Mouse (Mus musculus) liver, embryonic 11.5 days (tissue): Measurements from ENCODE around the gene Pfdn6. TPM values are rescaled to one million over a fixed set of nuclear protein-coding genes. Genes with fewer than 3 reads are reported as not detected.
A peak's percentile ranks its signal among the peaks of the same experiment; 100 is the strongest.
"Not testable (repeated sequence)": the region's sequence is repeated elsewhere in the genome, so short reads cannot be mapped to it uniquely, and the experiment has no call there.

ENCODE experiments used
- ATAC-seq: fragments of 200-750 bp; cut with Nextera tagmentation; replicated peaks from 2 replicates; pipeline ENCODE4 v1.8.0; 2017; ENCODE audit warnings: moderate number of reproducible peaks, mild to moderate bottlenecking, moderate TSS enrichment, moderate library complexity; ENCODE audit not compliant: low FRiP score
- DNase-seq: peaks from one replicate; pipeline ENCODE4 v3.0.0-alpha.2; 2017; ENCODE audit warnings: low spot score
- H3K27ac ChIP-seq: fragments of 300-500 bp; sonication (generic); 2 replicates; pipeline ENCODE4 v1.5.1; 2014; ENCODE audit warnings: mild to moderate bottlenecking, low read depth, low read length, control low read depth
- H3K27me3 ChIP-seq: fragments of 300-500 bp; sonication (generic); replicated peaks from 2 replicates; pipeline ENCODE4 v1.6.1; 2014; ENCODE audit warnings: low read length, mixed read lengths; ENCODE audit not compliant: control insufficient read depth, insufficient read depth
- H3K36me3 ChIP-seq: fragments of 300-500 bp; sonication (generic); 2 replicates; pipeline ENCODE4 v1.6.1; 2014; ENCODE audit warnings: mild to moderate bottlenecking, low read length, moderate library complexity, mixed read lengths; ENCODE audit not compliant: control insufficient read depth, insufficient read depth
- H3K4me1 ChIP-seq: fragments of 300-500 bp; sonication (generic); replicated peaks from 2 replicates; pipeline ENCODE4 v1.6.1; 2014; ENCODE audit warnings: low read length, mixed read lengths; ENCODE audit not compliant: control insufficient read depth, insufficient read depth
- H3K4me2 ChIP-seq: fragments of 300-500 bp; sonication (generic); 2 replicates; pipeline ENCODE4 v1.6.1; 2014; ENCODE audit warnings: mild to moderate bottlenecking, control low read depth, moderate library complexity
- H3K4me3 ChIP-seq: fragments of 300-500 bp; sonication (generic); 2 replicates; pipeline ENCODE4 v1.5.1; 2014; ENCODE audit warnings: low read depth, low read length, control low read depth
- H3K9ac ChIP-seq: fragments of 300-500 bp; sonication (generic); 2 replicates; pipeline ENCODE4 v1.6.1; 2014; ENCODE audit warnings: low read depth, low read length, control low read depth
- H3K9me3 ChIP-seq: fragments of 300-500 bp; sonication (generic); 2 replicates; pipeline ENCODE4 v1.6.1; 2016; ENCODE audit warnings: low read length, inconsistent platforms, mixed read lengths; ENCODE audit not compliant: control insufficient read depth
- WGBS: fragments of 180-500 bp; shearing (Covaris S2); extraction: QIAGEN DNeasy Blood & Tissue Kit; methylation state at CpG from one replicate; pipeline ENCODE4 v1.1.7; 2014; 5-methylcytosine and 5-hydroxymethylcytosine counted together
- polyA plus RNA-seq: library from polyadenylated mRNA; unstranded; fragments of >200 nt; fragmentation: Nextera tagmentation; extraction: Ambion mirVana; gene quantifications from 2 replicates; pipeline ENCODE4 v1.2.1, GENCODE M21; 2014

The Pfdn6 gene
- 266 and 286 TPM in 2 replicates for polyA plus RNA-seq

- H3K27ac ChIP-seq: no peak within 1 kb of the TSS
- H3K9me3 ChIP-seq: no peaks in the 10 kb centered on the region
- H3K36me3 ChIP-seq: peaks cover 37% of the 10 kb centered on the region
- peak within 1 kb of the TSS; percentile 92 for H3K4me2 ChIP-seq
- no peaks in the 10 kb centered on the region for H3K27me3 ChIP-seq
- H3K4me3 ChIP-seq: peak within 1 kb of the TSS; percentile 91
- ATAC-seq: peak; percentile 88
- H3K4me1 ChIP-seq: peaks cover 19% of the 10 kb centered on the region
- peak within 1 kb of the TSS; percentile 83 for H3K9ac ChIP-seq
- DNase-seq: peak; percentile 84
- WGBS: under 1% methylated on average over 36 of the region's 36 CpGs
These were observed at the start of gene Pfdn6, which contains the start of gene Wdr46 for GRCm38 (mm10) chr17:33940206-33940805. Gene Pfdn6 (minus strand): TSS chr17:33940343. Gene Wdr46 (plus strand): TSS chr17:33940660.

- not testable (repeated sequence) for H3K27ac ChIP-seq, H3K9me3 ChIP-seq, DNase-seq, H3K9ac ChIP-seq, ATAC-seq, H3K36me3 ChIP-seq, H3K4me3 ChIP-seq
- WGBS: 4% methylated on average over 8 of the region's 8 CpGs
- Histone ChIP-seq H3K4me1 (peaks cover 21% of the 10 kb centered on the region), H3K4me2 (peak overlapping the region; percentile 74), H3K27me3 (peaks cover 18% of the 10 kb centered on the region)
These were observed 42.0 kb upstream of the Pfdn6 start for GRCm38 (mm10) chr17:33982136-33982535.

- not testable (repeated sequence) for H3K9me3 ChIP-seq, H3K36me3 ChIP-seq
- DNase-seq (peak; percentile 85), ATAC-seq (peak; percentile 81)
- peaks cover 18% of the 10 kb centered on the region for H3K27me3 ChIP-seq
- H3K27ac ChIP-seq: peak overlapping the region; percentile 68; the same call in 1 of the 2 replicates
- WGBS: 1% methylated on average over 27 of the region's 27 CpGs
- peak overlapping the region; percentile 74 for H3K4me2 ChIP-seq
- peak overlapping the region; percentile 57 for H3K4me3 ChIP-seq
- peak overlapping the region; percentile 61; the same call in 1 of the 2 replicates for H3K9ac ChIP-seq
- H3K4me1 ChIP-seq: peaks cover 21% of the 10 kb centered on the region
These were observed 41.2 kb upstream of the Pfdn6 start for GRCm38 (mm10) chr17:33981192-33981909.

GRCm38 (mm10) chr17:33980181-33981035, 40.3 kb upstream of the Pfdn6 start:
- no peak for DNase-seq
- Histone ChIP-seq H3K27me3 (peaks cover 18% of the 10 kb centered on the region), H3K27ac (no peak overlapping the region; the same call in none of the 2 replicates), H3K36me3 (no peaks in the 10 kb centered on the region), H3K9ac (no peak overlapping the region; the same call in 1 of the 2 replicates), H3K4me2 (no peak overlapping the region; the same call in 1 of the 2 replicates), H3K9me3 (no peaks in the 10 kb centered on the region), H3K4me1 (peaks cover 21% of the 10 kb centered on the region), H3K4me3 (no peak overlapping the region)
- ATAC-seq: no peak
- WGBS: 79% methylated on average over 19 of the region's 19 CpGs

- H3K27me3 ChIP-seq: peaks cover 18% of the 10 kb centered on the region
- 63% methylated on average over 6 of the region's 6 CpGs for WGBS
- no peak overlapping the region for H3K4me3 ChIP-seq
- no peaks in the 10 kb centered on the region for H3K36me3 ChIP-seq
- no peak for DNase-seq
- no peak overlapping the region for H3K27ac ChIP-seq
- peaks cover 21% of the 10 kb centered on the region for H3K4me1 ChIP-seq
- ATAC-seq: no peak
- no peak overlapping the region for H3K9ac ChIP-seq
- no peaks in the 10 kb centered on the region for H3K9me3 ChIP-seq
- no peak overlapping the region for H3K4me2 ChIP-seq
These were observed 39.4 kb upstream of the Pfdn6 start for GRCm38 (mm10) chr17:33979512-33980050.

- DNase-seq: peak; percentile 68
- no peaks in the 10 kb centered on the region for H3K9me3 ChIP-seq
- no peaks in the 10 kb centered on the region for H3K36me3 ChIP-seq
- peak; percentile 82 for ATAC-seq
- peak overlapping the region; percentile 87 for H3K4me2 ChIP-seq
- H3K9ac ChIP-seq: peak overlapping the region; percentile 38
- H3K4me1 ChIP-seq: peaks cover 21% of the 10 kb centered on the region
- H3K4me3 ChIP-seq: peak overlapping the region; percentile 50
- H3K27ac ChIP-seq: peak overlapping the region; percentile 43; the same call in 1 of the 2 replicates
- WGBS: 1% methylated on average over 17 of the region's 17 CpGs
- H3K27me3 ChIP-seq: peaks cover 18% of the 10 kb centered on the region
These were observed 38.5 kb upstream of the Pfdn6 start for GRCm38 (mm10) chr17:33978631-33979031.

- Histone ChIP-seq H3K9me3 (no peaks in the 10 kb centered on the region), H3K4me2 (peak overlapping the region; percentile 87), H3K4me1 (peaks cover 21% of the 10 kb centered on the region), H3K9ac (peak overlapping the region; percentile 38), H3K27me3 (peaks cover 18% of the 10 kb centered on the region), H3K27ac (no peak overlapping the region), H3K4me3 (peak overlapping the region; percentile 50), H3K36me3 (no peaks in the 10 kb centered on the region)
- 2% methylated on average over 57 of the region's 57 CpGs for WGBS
- DNase-seq: no peak
- no peak for ATAC-seq
These were observed 37.9 kb upstream of the Pfdn6 start for GRCm38 (mm10) chr17:33977861-33978557.
